Mouse (Mus musculus) thymus, postnatal 10 days (tissue): Measurements from ENCODE around the gene Olfr843.

Source experiments
- DNase-seq, 2 experiments: peaks; one replicate each; pipeline ENCODE4 v3.0.0; 2021; ENCODE audit warnings: low spot score in 2 of 2

Olfr843 gene

DNA sequence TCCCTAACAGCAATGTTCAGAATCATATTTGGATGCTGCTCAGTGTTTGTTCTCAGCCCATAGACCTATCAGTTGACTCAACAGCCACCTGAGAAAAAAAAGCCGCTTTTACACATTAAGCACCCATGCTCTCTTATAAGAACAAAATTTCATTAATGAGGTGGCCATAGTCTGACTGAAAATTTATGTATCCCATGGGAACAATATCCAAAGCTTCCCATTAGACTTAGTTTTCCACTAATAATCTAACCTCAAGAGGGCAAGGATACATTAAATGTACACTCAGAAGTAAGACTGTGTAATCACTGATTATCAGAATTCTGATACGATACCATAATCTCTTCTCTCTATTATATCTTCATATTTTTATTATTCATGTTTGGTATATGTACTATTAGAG is at the start of gene Olfr843:
Gene Olfr843, minus strand, starts transcription at position 101 of the 400 bp plus-strand sequence.
- no peak for DNase-seq
